Mouse (Mus musculus): ENCODE results near the gene Dmpk. TPM values are rescaled to one million over a fixed set of nuclear protein-coding genes. Genes with fewer than 3 reads are reported as not detected.

The Dmpk gene
- polyA plus RNA-seq, 1 experiment from 2014 or later, result 50.8 TPM

GRCm38 (mm10) chr7:19073504-19073903, 10.1 kb upstream of the Dmpk start:
- no peak for ATAC-seq
- Histone ChIP-seq H3K27me3 (replicated peaks; ENCODE audit: control insufficient read depth, insufficient read depth, low read length) (0 out of 2 replicates have a peak, but pooled peaks cover 4% of the 10 kb centered on the region), H3K9ac (ENCODE audit: low read depth, low read length) (no peak overlapping the region), H3K4me3 (ENCODE audit: low read depth, low read length) (no peak overlapping the region), H3K9me3 (ENCODE audit: control insufficient read depth) (no peaks in the 10 kb centered on the region), H3K36me3 (ENCODE audit: control insufficient read depth, insufficient read depth) (0 out of 2 replicates have a peak, but pooled peaks cover 6% of the 10 kb centered on the region), H3K4me2 (replicated peaks; ENCODE audit: low read depth) (no peak overlapping the region), H3K27ac (ENCODE audit: low read depth, low read length) (no peak overlapping the region), H3K4me1 (replicated peaks; ENCODE audit: control insufficient read depth, insufficient read depth, low read length) (no peaks in the 10 kb centered on the region)
- peak; percentile 73 for TF ChIP-seq CTCF (IDR thresholded peaks at IDR 0.05; ENCODE audit: low read depth)
- 74% methylated on average over 9 of the region's 9 CpGs for WGBS

DNA sequence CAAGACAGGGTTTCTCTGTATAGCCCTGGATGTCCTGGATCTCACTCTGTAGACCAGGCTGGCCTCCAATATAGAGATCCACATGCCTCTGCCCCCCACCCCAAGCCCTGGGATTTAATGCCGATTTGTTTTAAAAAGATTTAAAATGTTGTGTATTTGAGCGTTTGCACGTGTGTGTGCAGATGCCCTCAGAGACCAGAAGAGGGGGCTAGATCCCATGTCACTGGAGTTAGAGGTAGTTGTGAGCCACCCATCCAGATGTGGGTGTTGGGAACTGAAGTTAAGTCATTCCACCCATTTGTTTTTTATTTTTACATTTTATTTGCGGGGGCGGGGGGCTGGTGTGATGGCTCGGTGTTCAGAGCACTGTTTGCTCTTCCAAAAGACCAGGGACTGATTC, 9.2 kb upstream of the Dmpk start:
- H3K36me3 ChIP-seq (ENCODE audit: control insufficient read depth, insufficient read depth), result peaks cover 11% of the 10 kb centered on the region; the same call in 1 of the 2 replicates
- H3K4me1 ChIP-seq (replicated peaks; ENCODE audit: control insufficient read depth, insufficient read depth, low read length), result no peaks in the 10 kb centered on the region
- WGBS, result 94% methylated on average over 6 of the region's 6 CpGs
- peak; percentile 26; the same call in 1 of the 2 replicates for TF ChIP-seq CTCF (IDR thresholded peaks at IDR 0.05; ENCODE audit: low read depth)
- H3K4me3 ChIP-seq (ENCODE audit: low read depth, low read length), result no peak overlapping the region
- no peak overlapping the region for H3K4me2 ChIP-seq (replicated peaks; ENCODE audit: low read depth)
- H3K9me3 ChIP-seq (ENCODE audit: control insufficient read depth), result no peaks in the 10 kb centered on the region
- no peak for ATAC-seq
- H3K27me3 ChIP-seq (replicated peaks; ENCODE audit: control insufficient read depth, insufficient read depth, low read length), result 0 out of 2 replicates have a peak, but pooled peaks cover 4% of the 10 kb centered on the region
- no peak overlapping the region for H3K27ac ChIP-seq (ENCODE audit: low read depth, low read length)
- H3K9ac ChIP-seq (ENCODE audit: low read depth, low read length), result no peak overlapping the region

GRCm38 (mm10) chr7:19075231-19075630, 8.4 kb upstream of the Dmpk start:
- WGBS, result 53% methylated on average over 5 of the region's 5 CpGs
- peak overlapping the region; percentile 91 for H3K4me2 ChIP-seq (replicated peaks; ENCODE audit: low read depth)
- H3K4me3 ChIP-seq (ENCODE audit: low read depth, low read length), result peak overlapping the region; percentile 74

GRCm38 (mm10) chr7:19075723-19076585, 7.7 kb upstream of the Dmpk start, which contains the start of gene Dmwd:
Gene Dmwd (plus strand): TSS chr7:19076227.
- 1% methylated on average over 81 of the region's 91 CpGs for WGBS

More at GRCm38 (mm10) chr7:19075231-19075630, 8.4 kb upstream of the Dmpk start:
- no peak for ATAC-seq
- Histone ChIP-seq H3K4me1 (replicated peaks; ENCODE audit: control insufficient read depth, insufficient read depth, low read length) (no peaks in the 10 kb centered on the region), H3K9ac (ENCODE audit: low read depth, low read length) (no peak overlapping the region), H3K36me3 (ENCODE audit: control insufficient read depth, insufficient read depth) (peaks cover 16% of the 10 kb centered on the region), H3K27ac (ENCODE audit: low read depth, low read length) (no peak overlapping the region), H3K27me3 (replicated peaks; ENCODE audit: control insufficient read depth, insufficient read depth, low read length) (0 out of 2 replicates have a peak, but pooled peaks cover 4% of the 10 kb centered on the region), H3K9me3 (ENCODE audit: control insufficient read depth) (no peaks in the 10 kb centered on the region)
- no peak for TF ChIP-seq CTCF (IDR thresholded peaks at IDR 0.05; ENCODE audit: low read depth)

GRCm38 (mm10) chr7:19076586-19076991, 7.1 kb upstream of the Dmpk start:
- WGBS, result 2% methylated on average over 21 of the region's 22 CpGs
- no peak; the same call in 1 of the 2 replicates for ATAC-seq
- Histone ChIP-seq H3K4me3 (ENCODE audit: low read depth, low read length) (peak overlapping the region; percentile 74), H3K36me3 (ENCODE audit: control insufficient read depth, insufficient read depth) (peaks cover 29% of the 10 kb centered on the region), H3K27ac (ENCODE audit: low read depth, low read length) (peak overlapping the region; percentile 58), H3K4me2 (replicated peaks; ENCODE audit: low read depth) (peak overlapping the region; percentile 91), H3K27me3 (replicated peaks; ENCODE audit: control insufficient read depth, insufficient read depth, low read length) (0 out of 2 replicates have a peak, but pooled peaks cover 4% of the 10 kb centered on the region), H3K9ac (ENCODE audit: low read depth, low read length) (peak overlapping the region; percentile 89), H3K4me1 (replicated peaks; ENCODE audit: control insufficient read depth, insufficient read depth, low read length) (no peaks in the 10 kb centered on the region), H3K9me3 (ENCODE audit: control insufficient read depth) (no peaks in the 10 kb centered on the region)
- TF ChIP-seq CTCF (IDR thresholded peaks at IDR 0.05; ENCODE audit: low read depth), result no peak

More at GRCm38 (mm10) chr7:19075723-19076585, 7.7 kb upstream of the Dmpk start, which contains the start of gene Dmwd:
- Histone ChIP-seq H3K4me1 (replicated peaks; ENCODE audit: control insufficient read depth, insufficient read depth, low read length) (no peaks in the 10 kb centered on the region), H3K4me2 (replicated peaks; ENCODE audit: low read depth) (peak within 1 kb of the TSS; percentile 91), H3K27ac (ENCODE audit: low read depth, low read length) (peak within 1 kb of the TSS; percentile 58), H3K4me3 (ENCODE audit: low read depth, low read length) (peak within 1 kb of the TSS; percentile 74), H3K9ac (ENCODE audit: low read depth, low read length) (peak within 1 kb of the TSS; percentile 89), H3K27me3 (replicated peaks; ENCODE audit: control insufficient read depth, insufficient read depth, low read length) (0 out of 2 replicates have a peak, but pooled peaks cover 4% of the 10 kb centered on the region), H3K36me3 (ENCODE audit: control insufficient read depth, insufficient read depth) (peaks cover 23% of the 10 kb centered on the region), H3K9me3 (ENCODE audit: control insufficient read depth) (no peaks in the 10 kb centered on the region)
- TF ChIP-seq CTCF (IDR thresholded peaks at IDR 0.05; ENCODE audit: low read depth), result no peak
- peak; percentile 86 for ATAC-seq

- Histone ChIP-seq H3K27me3 (replicated peaks; ENCODE audit: control insufficient read depth, insufficient read depth, low read length) (0 out of 2 replicates have a peak, but pooled peaks cover 4% of the 10 kb centered on the region), H3K4me3 (ENCODE audit: low read depth, low read length) (no peak overlapping the region), H3K27ac (ENCODE audit: low read depth, low read length) (no peak overlapping the region), H3K9me3 (ENCODE audit: control insufficient read depth) (no peaks in the 10 kb centered on the region), H3K36me3 (ENCODE audit: control insufficient read depth, insufficient read depth) (peaks cover 35% of the 10 kb centered on the region), H3K4me2 (replicated peaks; ENCODE audit: low read depth) (peak overlapping the region; percentile 91), H3K4me1 (replicated peaks; ENCODE audit: control insufficient read depth, insufficient read depth, low read length) (no peaks in the 10 kb centered on the region), H3K9ac (ENCODE audit: low read depth, low read length) (no peak overlapping the region)
- TF ChIP-seq CTCF (IDR thresholded peaks at IDR 0.05; ENCODE audit: low read depth), result no peak
- ATAC-seq, result no peak
- WGBS, result 68% methylated on average over 14 of the region's 14 CpGs
These were observed 5.9 kb upstream of the Dmpk start for GRCm38 (mm10) chr7:19077761-19078160.

Measured in intestine, postnatal 0 days (tissue).